Mouse (Mus musculus) lung, embryonic 14.5 days (tissue): Measurements from ENCODE around the gene Zhx3. TPM values are rescaled to one million over a fixed set of nuclear protein-coding genes. Genes with fewer than 3 reads are reported as not detected.

Experiments used
- ATAC-seq: fragments of 200-750 bp; cut with Nextera tagmentation; 2 replicates; pipeline ENCODE4 v1.8.0; 2017; ENCODE audit warnings: mild to moderate bottlenecking, moderate TSS enrichment, moderate library complexity; ENCODE audit not compliant: insufficient read depth
- DNase-seq: peaks from one replicate; pipeline ENCODE4 v3.0.0-alpha.2; 2015
- H3K27ac ChIP-seq: fragments of 300-500 bp; sonication (generic); 2 replicates; pipeline ENCODE4 v1.5.1; 2014; ENCODE audit warnings: low read depth, mild to moderate bottlenecking, moderate library complexity
- H3K27me3 ChIP-seq: fragments of 300-500 bp; sonication (generic); 2 replicates; pipeline ENCODE4 v1.6.1; 2014; ENCODE audit warnings: low read length, control low read depth; ENCODE audit not compliant: insufficient read depth
- H3K36me3 ChIP-seq: fragments of 300-500 bp; sonication (generic); 2 replicates; pipeline ENCODE4 v1.6.1; 2014; ENCODE audit warnings: control low read depth; ENCODE audit not compliant: insufficient read depth
- H3K4me1 ChIP-seq: fragments of 300-500 bp; sonication (generic); 2 replicates; pipeline ENCODE4 v1.6.1; 2014; ENCODE audit warnings: antibody characterized with exemption, control low read depth; ENCODE audit not compliant: insufficient read depth
- H3K4me2 ChIP-seq: fragments of 300-500 bp; sonication (generic); 2 replicates; pipeline ENCODE4 v1.6.1; 2014; ENCODE audit warnings: mild to moderate bottlenecking
- H3K4me3 ChIP-seq: fragments of 300-500 bp; sonication (generic); 2 replicates; pipeline ENCODE4 v1.5.1; 2014; ENCODE audit warnings: low read depth, low read length
- H3K9ac ChIP-seq: fragments of 300-500 bp; sonication (generic); 2 replicates; pipeline ENCODE4 v1.6.1; 2014
- H3K9me3 ChIP-seq: fragments of 300-500 bp; sonication (generic); 2 replicates; pipeline ENCODE4 v1.6.1; 2016; ENCODE audit warnings: low read depth, low read length, control low read depth
- CTCF ChIP-seq: IDR thresholded peaks from 2 replicates; pipeline ENCODE4 v1.5.1; 2016; ENCODE audit warnings: antibody characterized with exemption, low read depth
- WGBS: fragments of 180-500 bp; shearing (Covaris S2); extraction: QIAGEN DNeasy Blood & Tissue Kit; methylation state at CpG from one replicate; pipeline ENCODE4 v1.1.7; 2014; 5-methylcytosine and 5-hydroxymethylcytosine counted together
- polyA plus RNA-seq: library from polyadenylated mRNA; unstranded; fragments of >200 nt; fragmentation: Nextera tagmentation; extraction: Ambion mirVana; gene quantifications from 2 replicates; pipeline ENCODE4 v1.2.1, GENCODE M21; 2014

The Zhx3 gene
- 12.0 and 13.0 TPM in 2 replicates for polyA plus RNA-seq

- Histone ChIP-seq H3K27ac (peak within 1 kb of the TSS; percentile 97), H3K36me3 (no peaks in the 10 kb centered on the region), H3K4me3 (peak within 1 kb of the TSS; percentile 90), H3K9me3 (no peaks in the 10 kb centered on the region), H3K9ac (peak within 1 kb of the TSS; percentile 92), H3K4me2 (peak within 1 kb of the TSS; percentile 83), H3K4me1 (no peaks in the 10 kb centered on the region; the same call in 1 of the 2 replicates), H3K27me3 (no peaks in the 10 kb centered on the region)
- no peak for TF ChIP-seq CTCF
- DNase-seq (peak; percentile 98), ATAC-seq (peak; percentile 97)
- WGBS, result under 1% methylated on average over 43 of the region's 48 CpGs
These were observed at the start of gene Zhx3 for GRCm38 (mm10) chr2:160872890-160873382. TSS of gene Zhx3 (minus strand) at chr2:160872998.

- DNase-seq (peak; percentile 46), ATAC-seq (peak; percentile 72)
- H3K4me3 ChIP-seq, result no peak overlapping the region
- no peaks in the 10 kb centered on the region for H3K36me3 ChIP-seq
- no peaks in the 10 kb centered on the region for H3K27me3 ChIP-seq
- no peak for TF ChIP-seq CTCF
- peak overlapping the region; percentile 31 for H3K4me2 ChIP-seq
- no peak overlapping the region for H3K9ac ChIP-seq
- no peaks in the 10 kb centered on the region for H3K4me1 ChIP-seq
- WGBS, result 31% methylated on average over 7 of the region's 7 CpGs
- H3K27ac ChIP-seq, result no peak overlapping the region
- H3K9me3 ChIP-seq, result no peaks in the 10 kb centered on the region
These were observed 48.5 kb upstream of the Zhx3 start for GRCm38 (mm10) chr2:160921285-160921684.

- Histone ChIP-seq H3K4me3 (no peak overlapping the region), H3K27me3 (no peaks in the 10 kb centered on the region), H3K9ac (no peak overlapping the region), H3K4me1 (0 out of 2 replicates have a peak, but pooled peaks cover 4% of the 10 kb centered on the region), H3K9me3 (no peaks in the 10 kb centered on the region), H3K27ac (no peak overlapping the region), H3K4me2 (no peak overlapping the region), H3K36me3 (no peaks in the 10 kb centered on the region)
- 48% methylated on average over 2 of the region's 2 CpGs for WGBS
- no peak for TF ChIP-seq CTCF
- DNase-seq, result no peak
- no peak for ATAC-seq
These were observed 46.1 kb upstream of the Zhx3 start for GRCm38 (mm10) chr2:160918930-160919215.

GRCm38 (mm10) chr2:160918154-160918929, 45.5 kb upstream of the Zhx3 start:
- Histone ChIP-seq H3K4me3 (no peak overlapping the region), H3K27me3 (no peaks in the 10 kb centered on the region), H3K9me3 (no peaks in the 10 kb centered on the region), H3K4me1 (0 out of 2 replicates have a peak, but pooled peaks cover 4% of the 10 kb centered on the region), H3K27ac (no peak overlapping the region), H3K9ac (no peak overlapping the region), H3K36me3 (no peaks in the 10 kb centered on the region), H3K4me2 (no peak overlapping the region)
- no peak for DNase-seq
- ATAC-seq, result no peak
- whole genome bisulfite sequencing, result 62% methylated on average over 8 of the region's 8 CpGs
- TF ChIP-seq CTCF, result no peak

GRCm38 (mm10) chr2:160917313-160917712, 44.5 kb upstream of the Zhx3 start:
- DNase-seq (no peak), ATAC-seq (no peak)
- H3K9ac ChIP-seq, result no peak overlapping the region
- H3K9me3 ChIP-seq, result no peaks in the 10 kb centered on the region
- 0 out of 2 replicates have a peak, but pooled peaks cover 4% of the 10 kb centered on the region for H3K4me1 ChIP-seq
- H3K4me3 ChIP-seq, result no peak overlapping the region
- WGBS, result 92% methylated on average over 3 of the region's 3 CpGs
- H3K4me2 ChIP-seq, result no peak overlapping the region
- H3K36me3 ChIP-seq, result no peaks in the 10 kb centered on the region
- TF ChIP-seq CTCF, result no peak
- peaks cover 5% of the 10 kb centered on the region for H3K27me3 ChIP-seq
- H3K27ac ChIP-seq, result no peak overlapping the region

GRCm38 (mm10) chr2:160916714-160917113, 43.9 kb upstream of the Zhx3 start:
- no peak overlapping the region for H3K27ac ChIP-seq

GRCm38 (mm10) chr2:160915821-160916610, 43.2 kb upstream of the Zhx3 start:
- Histone ChIP-seq H3K4me3 (no peak overlapping the region), H3K4me1 (0 out of 2 replicates have a peak, but pooled peaks cover 4% of the 10 kb centered on the region), H3K9me3 (no peaks in the 10 kb centered on the region), H3K9ac (no peak overlapping the region), H3K27ac (peak overlapping the region; percentile 55), H3K36me3 (no peaks in the 10 kb centered on the region), H3K4me2 (no peak overlapping the region), H3K27me3 (peaks cover 18% of the 10 kb centered on the region)
- no peak for TF ChIP-seq CTCF
- WGBS, result 44% methylated on average over 13 of the region's 13 CpGs
- ATAC-seq (no peak; the same call in 1 of the 2 replicates), DNase-seq (peak; percentile 57)

More at GRCm38 (mm10) chr2:160916714-160917113, 43.9 kb upstream of the Zhx3 start:
- ATAC-seq (no peak), DNase-seq (no peak)
- TF ChIP-seq CTCF, result no peak
- H3K36me3 ChIP-seq, result no peaks in the 10 kb centered on the region
- no peak overlapping the region for H3K4me3 ChIP-seq
- 80% methylated on average over 8 of the region's 8 CpGs for WGBS
- no peak overlapping the region for H3K9ac ChIP-seq
- H3K4me1 ChIP-seq, result 0 out of 2 replicates have a peak, but pooled peaks cover 4% of the 10 kb centered on the region
- no peaks in the 10 kb centered on the region for H3K9me3 ChIP-seq
- H3K4me2 ChIP-seq, result no peak overlapping the region
- peaks cover 11% of the 10 kb centered on the region for H3K27me3 ChIP-seq
